Mouse (Mus musculus) heart, adult 2 months (tissue): ENCODE data around the gene H1fx. TPM values are rescaled to one million over a fixed set of nuclear protein-coding genes. Genes with fewer than 3 reads are reported as not detected.

Experiments used
- DNase-seq, 2 experiments: peaks; one replicate each; pipeline ENCODE4 v3.0.0; 2021
- H3K27ac ChIP-seq: fragments of 200-600 bp; 2 replicates; pipeline ENCODE4 v1.8.1; 2022
- H3K27me3 ChIP-seq: fragments of 200-500 bp; 2 replicates; pipeline ENCODE4 v1.6.1; 2012; ENCODE audit warnings: mild to moderate bottlenecking, low read length, inconsistent platforms, mixed read lengths; ENCODE audit not compliant: control insufficient read depth, insufficient read depth
- H3K36me3 ChIP-seq: fragments of 200-500 bp; 2 replicates; pipeline ENCODE4 v1.6.1; 2012; ENCODE audit warnings: low read length, inconsistent platforms; ENCODE audit not compliant: control insufficient read depth, insufficient read depth
- H3K4me1 ChIP-seq: fragments of 200-500 bp; 2 replicates; pipeline ENCODE4 v1.6.1; 2011; ENCODE audit warnings: low read length; ENCODE audit not compliant: control insufficient read depth, insufficient read depth
- H3K4me3 ChIP-seq: fragments of 200-600 bp; 2 replicates; pipeline ENCODE4 v1.8.1; 2022
- H3K79me2 ChIP-seq: fragments of 200-500 bp; replicated peaks from 2 replicates; pipeline ENCODE4 v1.6.1; 2012; ENCODE audit warnings: mild to moderate bottlenecking, inconsistent platforms, low read length, moderate library complexity, mixed read lengths; ENCODE audit not compliant: control insufficient read depth, insufficient read depth
- H3K9ac ChIP-seq: fragments of 200-500 bp; 2 replicates; pipeline ENCODE4 v1.6.1; 2012; ENCODE audit warnings: low read depth, mild to moderate bottlenecking, control low read depth, inconsistent platforms, low read length, mixed read lengths
- CTCF ChIP-seq: fragments of 200-600 bp; IDR thresholded peaks from 2 replicates; pipeline ENCODE4 v1.8.1; 2022; ENCODE audit warnings: antibody characterized with exemption, mild to moderate bottlenecking, moderate library complexity
- EP300 ChIP-seq: fragments of 200-500 bp; IDR thresholded peaks from 2 replicates; pipeline ENCODE4 v1.6.1; 2011; ENCODE audit warnings: low read depth, low read length, control low read depth; ENCODE audit not compliant: insufficient read depth
- POLR2A ChIP-seq: fragments of 200-500 bp; IDR thresholded peaks from 2 replicates; pipeline ENCODE4 v1.6.1; 2011; ENCODE audit warnings: mild to moderate bottlenecking, low read depth, low read length, control low read depth; ENCODE audit not compliant: insufficient read depth
- WGBS: fragments of 180-500 bp; shearing (Covaris S2); methylation state at CpG from one replicate; pipeline ENCODE4 v1.1.7; 2018; 5-methylcytosine and 5-hydroxymethylcytosine counted together
- intact Hi-C: fragments of 180-260 bp; cut with DNase I; formaldehyde crosslinking; loops from one replicate; pipeline ENCODE4 v1.15.1; 2025
- long read RNA-seq: library from polyadenylated mRNA; stranded (forward); transcript quantifications from one replicate; pipeline ENCODE4 v2.0.0, GENCODE M21; 2021
- polyA plus RNA-seq: library from polyadenylated mRNA; depleted of rRNA; stranded (reverse); fragments of >200 nt; gene quantifications from 2 replicates; pipeline ENCODE4 v1.2.3, GENCODE M21; 2012; rRNA removed
- total RNA-seq, 2 experiments: library from RNA; stranded (reverse); gene quantifications; 2 replicates each; pipeline ENCODE4 v1.2.3; 2021

H1fx gene
- total RNA-seq, result 1 to 10 TPM; 1.5 to 1.7 TPM
- polyA plus RNA-seq, result 0.82 and 1.4 TPM in 2 replicates
- long read RNA-seq, result 0 reads

DNA sequence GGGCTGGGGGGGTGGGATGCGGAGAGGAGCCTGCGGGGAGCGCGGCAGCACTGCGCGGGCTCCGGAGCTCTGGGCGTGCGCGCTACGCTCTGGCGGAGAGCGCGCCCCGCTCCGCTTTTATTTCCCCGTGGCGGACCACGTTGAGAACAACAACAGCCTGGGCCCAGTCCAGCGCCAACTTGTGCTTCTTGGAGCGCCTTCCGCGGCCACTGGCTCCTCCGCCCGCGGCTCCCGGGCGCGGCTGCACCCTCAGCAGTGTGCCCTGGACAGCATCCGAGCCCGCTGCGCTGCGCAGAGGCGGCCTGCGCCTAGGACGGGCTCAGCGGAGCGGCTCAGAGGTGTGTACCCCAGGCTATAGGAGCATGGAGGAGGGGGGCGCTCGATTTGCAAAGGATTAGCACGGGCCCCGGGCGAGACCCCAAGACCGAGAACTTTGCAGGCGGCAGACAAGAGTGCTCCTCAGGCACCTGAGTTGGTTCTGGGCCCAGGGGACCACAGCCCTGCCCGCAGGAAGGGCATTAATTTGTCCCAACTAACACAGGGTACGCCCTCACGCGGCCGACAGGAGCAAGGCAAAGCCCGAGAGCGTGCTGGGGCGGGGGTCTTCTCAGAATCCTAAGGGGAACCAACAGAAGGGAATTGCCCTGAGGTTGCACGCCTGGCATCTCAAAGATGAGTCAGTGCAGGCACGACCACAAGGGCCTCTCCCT lies at the start of gene H1fx:
TSS of gene H1fx (minus strand) at position 91 of the 710 bp plus-strand sequence.
- peak; percentile 41; the same call in 1 of the 2 replicates for TF ChIP-seq POLR2A
- TF ChIP-seq CTCF, result peak; percentile 24; the same call in 1 of the 2 replicates
- TF ChIP-seq EP300, result no peak
- H3K9ac ChIP-seq, result peak within 1 kb of the TSS; percentile 72
- H3K79me2 ChIP-seq, result no peaks in the 10 kb centered on the region
- no peak within 1 kb of the TSS for H3K27ac ChIP-seq
- 3% methylated on average over 53 of the region's 55 CpGs for WGBS
- H3K36me3 ChIP-seq, result no peaks in the 10 kb centered on the region
- no peaks in the 10 kb centered on the region for H3K4me1 ChIP-seq
- peak within 1 kb of the TSS; percentile 54 for H3K4me3 ChIP-seq
- DNase-seq, result peak; percentile 63 to 66
- peaks cover 2% of the 10 kb centered on the region; the same call in 1 of the 2 replicates for H3K27me3 ChIP-seq
- intact Hi-C loops, result no loop called here

DNA sequence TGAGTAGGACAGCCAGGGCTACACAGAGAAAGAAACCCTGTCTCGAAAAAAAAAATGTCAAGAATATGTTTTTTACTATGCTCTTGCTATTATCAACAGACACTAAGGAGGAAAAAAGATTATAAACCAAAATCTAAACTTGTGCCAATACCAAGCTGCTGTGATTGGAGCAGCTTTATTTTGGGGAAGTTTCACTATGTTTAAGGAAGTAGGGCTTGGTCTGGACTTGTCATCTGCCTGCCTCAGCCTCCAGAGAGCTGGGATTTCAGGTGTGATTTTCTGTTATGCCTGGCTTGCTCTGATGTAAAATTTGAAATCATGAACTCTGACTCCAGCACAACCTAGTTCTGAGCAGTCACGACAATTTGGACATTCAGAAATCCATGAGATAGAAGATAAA lies 49.0 kb upstream of the H1fx start:
- Histone ChIP-seq H3K79me2 (peaks cover 18% of the 10 kb centered on the region), H3K36me3 (peaks cover 51% of the 10 kb centered on the region), H3K27ac (no peak overlapping the region), H3K4me1 (peaks cover 17% of the 10 kb centered on the region), H3K27me3 (no peaks in the 10 kb centered on the region), H3K9ac (no peak overlapping the region), H3K4me3 (no peak overlapping the region)
- intact Hi-C loops, result no loop called here
- no peak for DNase-seq
- no peak for TF ChIP-seq CTCF
- TF ChIP-seq POLR2A, result no peak
- no peak for TF ChIP-seq EP300
- WGBS, result 91% methylated on average over 2 of the region's 2 CpGs

DNA sequence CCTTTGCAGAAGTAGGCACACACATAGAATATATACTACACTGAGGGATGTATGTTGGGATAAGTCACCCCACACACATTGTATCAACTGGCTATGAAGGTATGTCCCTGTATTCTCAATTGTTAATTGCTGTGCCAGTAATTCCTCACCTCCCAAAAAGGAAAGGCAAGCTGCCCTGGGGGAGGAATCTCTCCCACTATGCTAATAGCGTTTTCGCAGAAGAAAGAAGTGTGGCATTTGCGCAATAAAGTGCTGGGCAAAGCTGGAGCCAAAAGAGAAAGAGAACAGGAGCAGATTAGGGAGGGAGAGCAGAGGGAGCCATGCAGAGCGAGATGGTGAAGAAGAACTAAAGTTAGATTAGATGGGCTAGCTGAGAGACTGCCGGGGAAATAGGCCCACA lies 46.0 kb upstream of the H1fx start:
- intact Hi-C loops, result no loop called here

DNA sequence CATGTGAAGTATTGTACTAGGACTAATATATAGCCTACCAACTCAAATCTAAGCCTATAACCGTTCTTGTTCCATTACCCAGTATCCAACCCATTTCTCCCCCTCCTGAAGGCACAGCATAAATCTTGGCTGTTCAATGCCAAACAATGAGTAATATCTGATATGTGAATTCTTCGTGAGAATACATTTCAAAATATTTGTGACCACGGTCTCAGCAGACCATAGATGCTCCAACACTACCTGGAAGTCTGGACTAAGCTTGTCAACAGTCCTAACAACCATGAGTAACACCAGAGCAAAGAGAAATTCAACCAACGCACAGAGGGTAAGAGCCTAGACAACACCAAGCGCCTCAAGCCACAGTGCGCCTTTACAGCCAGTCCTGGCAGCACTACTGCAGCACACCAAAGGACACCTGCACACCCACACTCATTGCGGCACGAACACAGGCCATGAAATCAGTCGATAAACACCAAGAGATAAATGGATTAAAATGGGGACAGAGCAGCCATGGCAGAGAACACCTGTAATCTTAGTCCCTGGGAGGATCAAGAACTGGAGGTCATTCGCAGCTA lies 42.0 kb upstream of the H1fx start:
- H3K4me1 ChIP-seq, result peaks cover 17% of the 10 kb centered on the region
- intact Hi-C loops, result no loop called here
- no peaks in the 10 kb centered on the region for H3K27me3 ChIP-seq
- no peak overlapping the region for H3K9ac ChIP-seq
- TF ChIP-seq POLR2A (no peak), CTCF (no peak), EP300 (no peak)
- WGBS, result 80% methylated on average over 10 of the region's 10 CpGs
- DNase-seq, result no peak
- H3K79me2 ChIP-seq, result peaks cover 20% of the 10 kb centered on the region
- H3K27ac ChIP-seq, result no peak overlapping the region
- H3K36me3 ChIP-seq, result peaks cover 28% of the 10 kb centered on the region
- H3K4me3 ChIP-seq, result no peak overlapping the region

More for the DNA sequence above, 46.0 kb upstream of the H1fx start:
- Histone ChIP-seq H3K4me3 (no peak overlapping the region), H3K36me3 (peaks cover 49% of the 10 kb centered on the region), H3K79me2 (peaks cover 22% of the 10 kb centered on the region), H3K27ac (0 out of 2 replicates have a peak overlapping the region, but pooled peaks have one; percentile 17), H3K27me3 (no peaks in the 10 kb centered on the region), H3K9ac (peak overlapping the region; percentile 20), H3K4me1 (peaks cover 21% of the 10 kb centered on the region)
- peak in 1 of 2 experiments; percentile 27 for DNase-seq
- peak; percentile 55; the same call in 1 of the 2 replicates for TF ChIP-seq EP300
- TF ChIP-seq CTCF, result no peak
- TF ChIP-seq POLR2A, result no peak
- WGBS, result 45% methylated on average over 5 of the region's 5 CpGs

DNA sequence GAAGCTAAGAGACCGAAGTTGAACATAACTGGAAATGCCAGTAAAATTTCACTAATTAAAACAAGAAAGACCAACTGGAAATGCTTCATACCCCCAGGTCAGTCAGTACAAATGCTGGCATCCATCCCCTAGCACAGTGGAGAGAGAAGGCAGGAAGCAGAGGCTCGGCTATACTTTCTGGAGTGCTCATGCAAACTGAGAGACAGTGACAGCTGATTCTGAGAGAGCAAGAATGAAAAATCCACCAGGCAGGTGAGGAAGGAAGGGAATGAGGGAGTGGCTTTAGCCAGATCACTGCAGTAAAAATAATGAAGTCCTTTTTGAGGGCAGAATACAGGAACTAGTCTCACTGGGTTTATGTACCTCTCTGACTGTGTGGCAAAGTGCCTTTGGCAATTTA lies 37.7 kb upstream of the H1fx start:
- intact Hi-C loops, result no loop called here
- peaks cover 19% of the 10 kb centered on the region for H3K79me2 ChIP-seq
- H3K36me3 ChIP-seq, result peaks cover 25% of the 10 kb centered on the region
- no peaks in the 10 kb centered on the region for H3K27me3 ChIP-seq
- no peak overlapping the region for H3K4me3 ChIP-seq
- H3K9ac ChIP-seq, result no peak overlapping the region
- peaks cover 14% of the 10 kb centered on the region for H3K4me1 ChIP-seq
- TF ChIP-seq EP300 (no peak), POLR2A (no peak), CTCF (no peak)
- no peak for DNase-seq
- 43% methylated on average over 2 of the region's 2 CpGs for WGBS
- no peak overlapping the region for H3K27ac ChIP-seq

DNA sequence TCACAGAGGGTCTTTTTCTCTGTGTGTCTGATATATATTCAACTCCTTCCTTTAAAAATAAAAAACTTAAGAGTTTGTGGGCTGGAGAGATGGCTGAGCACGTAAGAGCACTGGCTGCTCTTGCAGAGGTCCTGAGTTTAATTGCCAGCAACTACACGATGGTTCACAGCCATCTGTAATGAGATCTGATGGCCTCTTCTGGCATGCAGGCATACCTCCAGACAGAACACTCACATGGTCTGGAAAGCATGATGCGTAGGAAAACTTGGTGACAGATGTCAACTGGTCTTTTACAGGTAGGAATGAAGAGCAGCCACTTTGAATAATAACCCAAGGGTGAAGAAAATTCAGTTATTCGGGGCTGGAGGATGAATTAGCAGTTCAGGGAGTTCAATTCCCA lies 36.4 kb upstream of the H1fx start:
- peaks cover 11% of the 10 kb centered on the region; the same call in 1 of the 2 replicates for H3K79me2 ChIP-seq
- no peak overlapping the region for H3K9ac ChIP-seq
- peaks cover 20% of the 10 kb centered on the region for H3K36me3 ChIP-seq
- H3K27ac ChIP-seq, result no peak overlapping the region
- WGBS, result 46% methylated on average over 4 of the region's 4 CpGs
- no peak for TF ChIP-seq POLR2A
- TF ChIP-seq EP300, result no peak
- TF ChIP-seq CTCF, result no peak
- H3K4me3 ChIP-seq, result no peak overlapping the region
- intact Hi-C loops, result no loop called here
- no peak for DNase-seq
- H3K27me3 ChIP-seq, result no peaks in the 10 kb centered on the region
- H3K4me1 ChIP-seq, result peaks cover 10% of the 10 kb centered on the region
